Comparison of ENCODE assay signal across 11 mouse cellular contexts in genomic region chr15:63036241-63036640, GRCm38 (mm10).
DNase-seq lines count a peak whose midpoint lies in the region; ATAC-seq and TF ChIP-seq lines count a peak whose summit lies in the region.
"Had no signal": no experiment of that assay in that cellular context is flagged by ENCODE, and none has a peak within 500 bp of the region (broad histone marks: within the 10 kb centered on the region; RNA-seq: fewer than 3 reads in every experiment).

No protein-coding gene starts in this region.

- peak; percentile 78; the same call in 1 of the 2 replicates for ATAC-seq in frontal cortex, adult (ENCODE audit: low TSS enrichment)
- ATAC-seq: liver, postnatal 0 days had no signal

- no peak for TF ChIP-seq CTCF in lung, adult 2 months (IDR thresholded peaks at IDR 0.05; ENCODE audit: insufficient read depth, low read length)

- no peak for TF ChIP-seq POLR2A in lung, adult 2 months (IDR thresholded peaks at IDR 0.05; ENCODE audit: borderline replicate concordance, extremely low read depth, low read depth, low read length)

- DNase-seq in frontal cortex, postnatal 10 days (ENCODE audit: low spot score in 2 of 2), result no peak
- peak; percentile 9 for DNase-seq in NIH3T3 (ENCODE audit: low read depth)
- peak; percentile 70 to 90 for DNase-seq in layer of hippocampus, adult 18-20 months (ENCODE audit: low spot score in 2 of 2)
- DNase-seq in right cerebral cortex, postnatal 10 days (ENCODE audit: low spot score in 2 of 2), result peak; percentile 25 to 40
- DNase-seq in lung, adult 2 months, result no peak
- DNase-seq in B cell, adult 2 months, result no peak
- DNase-seq: kidney, adult 9 months; liver, postnatal 0 days had no signal

- WGBS in lung, adult 2 months, result 87% methylated on average over 7 of the region's 7 CpGs

- H3K4me1 ChIP-seq in lung, adult 2 months (ENCODE audit: control insufficient read depth, insufficient read depth, low read length), result no peaks in the 10 kb centered on the region
- H3K4me1 ChIP-seq: hindbrain, embryonic 13.5 days; neural tube, embryonic 13.5 days had no signal

- no peak overlapping the region for H3K4me3 ChIP-seq in lung, adult 2 months (replicated peaks; ENCODE audit: extremely low read depth, low read depth, low read length)
- H3K4me3 ChIP-seq: hindbrain, embryonic 13.5 days; neural tube, embryonic 13.5 days had no signal

Comparison
In these comparisons a context has a peak if more than half of its experiments do, and no peak if none do; other contexts are left out.
1. DNase-seq: peak in NIH3T3 (single experiment), layer of hippocampus, adult 18-20 months (2 of 2) and right cerebral cortex, postnatal 10 days (2 of 2); none in frontal cortex, postnatal 10 days (0 of 2), lung, adult 2 months (single experiment) and B cell, adult 2 months (0 of 2).